Mouse (Mus musculus) stomach, postnatal 0 days (tissue): Measurements from ENCODE around the gene Lemd1.

Source experiments
- CTCF ChIP-seq: IDR thresholded peaks from 2 replicates; pipeline ENCODE4 v1.5.1; 2016; ENCODE audit warnings: antibody characterized with exemption, low read depth, mild to moderate bottlenecking, moderate library complexity
- EP300 ChIP-seq: optimal IDR thresholded peaks from 2 replicates; pipeline ENCODE3; 2016; ENCODE audit warnings: antibody characterized with exemption

- no peak for TF ChIP-seq CTCF
- no peak for TF ChIP-seq EP300
Observed at GRCm38 (mm10) chr1:132302341-132302866, 111.2 kb downstream of the Lemd1 start.
